Mouse (Mus musculus) liver, embryonic 14.5 days (tissue): Measurements from ENCODE around the gene Syt9.

ENCODE experiments used
- CTCF ChIP-seq: IDR thresholded peaks from 2 replicates; pipeline ENCODE4 v1.5.1; 2016; ENCODE audit warnings: antibody characterized with exemption, low read depth, control low read depth
- EP300 ChIP-seq: IDR thresholded peaks from 2 replicates; pipeline ENCODE4 v1.6.1; 2016; ENCODE audit warnings: antibody characterized with exemption, low read depth

- peak; percentile 60 for TF ChIP-seq CTCF
- TF ChIP-seq EP300, result no peak
Observed at GRCm38 (mm10) chr7:107526299-107526698, 155.8 kb downstream of the Syt9 start.
